Mouse (Mus musculus) forebrain, embryonic 16.5 days (tissue): ENCODE data around the gene Arid1b. TPM values are rescaled to one million over a fixed set of nuclear protein-coding genes. Genes with fewer than 3 reads are reported as not detected.

Experiments used
- ATAC-seq: fragments of 200-750 bp; cut with Nextera tagmentation; 2 replicates; pipeline ENCODE4 v1.8.0; 2017; ENCODE audit warnings: mild to moderate bottlenecking, moderate library complexity
- H3K27ac ChIP-seq: fragments of 300-500 bp; sonication (generic); 2 replicates; pipeline ENCODE4 v1.5.1; 2014; ENCODE audit warnings: low read length, control low read depth
- H3K27me3 ChIP-seq: fragments of 300-500 bp; sonication (generic); replicated peaks from 2 replicates; pipeline ENCODE4 v1.6.1; 2014; ENCODE audit warnings: low read length; ENCODE audit not compliant: control insufficient read depth, insufficient read depth
- H3K36me3 ChIP-seq: fragments of 300-500 bp; sonication (generic); 2 replicates; pipeline ENCODE4 v1.6.1; 2014; ENCODE audit not compliant: control insufficient read depth, insufficient read depth
- H3K4me1 ChIP-seq: fragments of 300-500 bp; sonication (generic); replicated peaks from 2 replicates; pipeline ENCODE4 v1.6.1; 2014; ENCODE audit warnings: low read length; ENCODE audit not compliant: control insufficient read depth, insufficient read depth
- H3K4me2 ChIP-seq: fragments of 300-500 bp; sonication (generic); 2 replicates; pipeline ENCODE4 v1.6.1; 2014; ENCODE audit warnings: mild to moderate bottlenecking, low read length, control low read depth
- H3K4me3 ChIP-seq: fragments of 300-500 bp; sonication (generic); replicated peaks from 2 replicates; pipeline ENCODE4 v1.5.1; 2014; ENCODE audit warnings: mild to moderate bottlenecking, low read length, control low read depth
- H3K9ac ChIP-seq: fragments of 300-500 bp; sonication (generic); replicated peaks from 2 replicates; pipeline ENCODE4 v1.6.1; 2014; ENCODE audit warnings: low read depth, low read length, control low read depth
- H3K9me3 ChIP-seq: fragments of 300-500 bp; sonication (generic); 2 replicates; pipeline ENCODE4 v1.6.1; 2016; ENCODE audit warnings: low read length; ENCODE audit not compliant: control insufficient read depth
- WGBS: fragments of 180-500 bp; shearing (Covaris S2); extraction: QIAGEN DNeasy Blood & Tissue Kit; methylation state at CpG from one replicate; pipeline ENCODE4 v1.1.7; 2014; 5-methylcytosine and 5-hydroxymethylcytosine counted together
- polyA plus RNA-seq: library from polyadenylated mRNA; unstranded; fragments of >200 nt; fragmentation: Nextera tagmentation; extraction: Ambion mirVana; gene quantifications from 2 replicates; pipeline ENCODE4 v1.2.1, GENCODE M21; 2015

Gene Arid1b
- polyA plus RNA-seq, 1 experiment from 2014 or later, result 15.1 TPM

DNA sequence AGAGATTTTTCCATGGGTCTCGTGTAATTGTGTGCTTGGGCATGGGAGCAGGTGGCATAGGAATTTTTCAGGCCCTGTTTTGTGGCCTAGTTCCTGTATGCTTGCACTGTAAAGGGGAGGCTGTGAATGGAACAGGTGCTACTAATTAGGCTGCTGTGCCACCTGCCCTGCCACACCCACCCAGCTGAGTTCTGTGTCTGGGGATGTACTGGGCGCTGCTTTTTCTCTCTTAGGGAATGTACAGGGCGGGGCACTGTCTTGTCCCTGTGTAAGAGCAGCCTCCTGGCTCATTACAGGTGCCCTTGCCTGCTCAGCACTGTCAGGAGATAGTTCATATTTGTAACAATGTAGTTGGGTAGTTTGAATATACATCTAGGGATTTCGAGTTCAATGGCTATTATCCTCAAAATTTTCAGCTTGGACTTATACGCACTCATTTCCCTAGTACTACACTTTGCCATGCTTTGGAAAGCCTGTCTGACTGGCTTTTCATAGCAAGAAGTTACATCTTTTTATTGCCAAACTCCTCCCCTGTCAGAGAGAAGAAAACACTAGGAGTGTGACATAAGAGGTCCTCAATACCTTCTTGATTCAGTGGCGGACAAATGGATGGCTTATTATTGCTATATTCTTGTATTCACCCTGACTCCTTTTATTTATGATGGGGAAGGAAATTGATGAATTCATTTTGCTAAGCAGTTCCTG is 149.8 kb downstream of the Arid1b start:
- no peak overlapping the region for H3K9ac ChIP-seq
- H3K9me3 ChIP-seq, result no peaks in the 10 kb centered on the region
- peaks cover 20% of the 10 kb centered on the region for H3K4me1 ChIP-seq
- ATAC-seq, result no peak
- H3K4me2 ChIP-seq, result no peak overlapping the region
- H3K36me3 ChIP-seq, result no peaks in the 10 kb centered on the region
- H3K4me3 ChIP-seq, result no peak overlapping the region
- H3K27me3 ChIP-seq, result no peaks in the 10 kb centered on the region
- 68% methylated on average over 6 of the region's 6 CpGs for WGBS
- no peak overlapping the region for H3K27ac ChIP-seq

GRCm38 (mm10) chr17:5150660-5151063 is 156.5 kb downstream of the Arid1b start:
- Histone ChIP-seq H3K36me3 (no peaks in the 10 kb centered on the region), H3K27me3 (no peaks in the 10 kb centered on the region), H3K9me3 (no peaks in the 10 kb centered on the region), H3K9ac (no peak overlapping the region), H3K4me1 (peaks cover 15% of the 10 kb centered on the region), H3K27ac (no peak overlapping the region), H3K4me3 (no peak overlapping the region), H3K4me2 (no peak overlapping the region)
- 77% methylated on average over 7 of the region's 7 CpGs for WGBS
- ATAC-seq, result 0 out of 2 replicates have a peak, but pooled peaks have one; percentile 18

GRCm38 (mm10) chr17:5151852-5152251 is 157.7 kb downstream of the Arid1b start:
- peaks cover 15% of the 10 kb centered on the region for H3K4me1 ChIP-seq
- H3K27me3 ChIP-seq, result no peaks in the 10 kb centered on the region
- H3K9ac ChIP-seq, result no peak overlapping the region
- no peaks in the 10 kb centered on the region for H3K9me3 ChIP-seq
- no peaks in the 10 kb centered on the region for H3K36me3 ChIP-seq
- no peak overlapping the region for H3K27ac ChIP-seq
- ATAC-seq, result 0 out of 2 replicates have a peak, but pooled peaks have one; percentile 23
- no peak overlapping the region for H3K4me3 ChIP-seq
- 51% methylated on average over 11 of the region's 11 CpGs for WGBS
- no peak overlapping the region for H3K4me2 ChIP-seq

GRCm38 (mm10) chr17:5153461-5153860 is 159.3 kb downstream of the Arid1b start:
- WGBS, result 81% methylated on average over 2 of the region's 2 CpGs
- ATAC-seq, result no peak
- H3K36me3 ChIP-seq, result no peaks in the 10 kb centered on the region
- H3K4me1 ChIP-seq, result peaks cover 21% of the 10 kb centered on the region
- H3K4me3 ChIP-seq, result no peak overlapping the region
- no peaks in the 10 kb centered on the region for H3K27me3 ChIP-seq
- H3K27ac ChIP-seq, result no peak overlapping the region
- H3K4me2 ChIP-seq, result no peak overlapping the region
- H3K9ac ChIP-seq, result no peak overlapping the region
- H3K9me3 ChIP-seq, result no peaks in the 10 kb centered on the region

GRCm38 (mm10) chr17:5154322-5154721 is 160.2 kb downstream of the Arid1b start:
- ATAC-seq, result no peak
- 75% methylated on average over 6 of the region's 6 CpGs for WGBS
- Histone ChIP-seq H3K36me3 (no peaks in the 10 kb centered on the region), H3K4me2 (no peak overlapping the region), H3K9ac (no peak overlapping the region), H3K9me3 (no peaks in the 10 kb centered on the region), H3K27ac (no peak overlapping the region), H3K4me3 (no peak overlapping the region), H3K4me1 (peaks cover 21% of the 10 kb centered on the region), H3K27me3 (no peaks in the 10 kb centered on the region)

GRCm38 (mm10) chr17:5157609-5158008 is 163.5 kb downstream of the Arid1b start:
- no peaks in the 10 kb centered on the region for H3K9me3 ChIP-seq
- H3K36me3 ChIP-seq, result no peaks in the 10 kb centered on the region
- WGBS, result 85% methylated on average over 7 of the region's 7 CpGs
- no peak overlapping the region for H3K4me2 ChIP-seq
- H3K27me3 ChIP-seq, result no peaks in the 10 kb centered on the region
- no peak overlapping the region for H3K27ac ChIP-seq
- peaks cover 11% of the 10 kb centered on the region for H3K4me1 ChIP-seq
- no peak overlapping the region for H3K9ac ChIP-seq
- H3K4me3 ChIP-seq, result no peak overlapping the region
- ATAC-seq, result no peak

- no peaks in the 10 kb centered on the region for H3K27me3 ChIP-seq
- no peak for ATAC-seq
- no peak overlapping the region for H3K4me3 ChIP-seq
- peaks cover 15% of the 10 kb centered on the region for H3K4me1 ChIP-seq
- no peaks in the 10 kb centered on the region for H3K9me3 ChIP-seq
- H3K36me3 ChIP-seq, result no peaks in the 10 kb centered on the region
- peak overlapping the region; percentile 44 for H3K27ac ChIP-seq
- no peak overlapping the region for H3K4me2 ChIP-seq
- 35% methylated on average over 2 of the region's 2 CpGs for WGBS
- H3K9ac ChIP-seq, result no peak overlapping the region
These were observed 168.4 kb downstream of the Arid1b start for GRCm38 (mm10) chr17:5162525-5162924.

GRCm38 (mm10) chr17:5163251-5163826 is 169.2 kb downstream of the Arid1b start:
- no peaks in the 10 kb centered on the region for H3K9me3 ChIP-seq
- H3K36me3 ChIP-seq, result no peaks in the 10 kb centered on the region
- WGBS, result 87% methylated on average over 7 of the region's 7 CpGs
- no peaks in the 10 kb centered on the region for H3K27me3 ChIP-seq
- H3K4me1 ChIP-seq, result peaks cover 14% of the 10 kb centered on the region
- ATAC-seq, result no peak
- H3K27ac ChIP-seq, result peak overlapping the region; percentile 66
- H3K4me3 ChIP-seq, result no peak overlapping the region
- no peak overlapping the region for H3K4me2 ChIP-seq
- H3K9ac ChIP-seq, result no peak overlapping the region

GRCm38 (mm10) chr17:5164794-5165193 is 170.7 kb downstream of the Arid1b start:
- WGBS, result 81% methylated on average over 4 of the region's 4 CpGs
- H3K27ac ChIP-seq, result no peak overlapping the region
- H3K9ac ChIP-seq, result no peak overlapping the region
- no peak overlapping the region for H3K4me3 ChIP-seq
- no peaks in the 10 kb centered on the region for H3K9me3 ChIP-seq
- H3K4me1 ChIP-seq, result peaks cover 18% of the 10 kb centered on the region
- H3K36me3 ChIP-seq, result no peaks in the 10 kb centered on the region
- no peak overlapping the region for H3K4me2 ChIP-seq
- no peaks in the 10 kb centered on the region for H3K27me3 ChIP-seq
- no peak for ATAC-seq
